Mouse (Mus musculus) kidney, embryonic 15.5 days (tissue): Measurements from ENCODE around the gene Arhgef39. TPM values are rescaled to one million over a fixed set of nuclear protein-coding genes. Genes with fewer than 3 reads are reported as not detected.
A peak's percentile ranks its signal among the peaks of the same experiment; 100 is the strongest.

ENCODE experiments used
- ATAC-seq: fragments of 200-750 bp; cut with Nextera tagmentation; replicated peaks from 2 replicates; pipeline ENCODE4 v1.8.0; 2017; ENCODE audit warnings: moderate TSS enrichment; ENCODE audit not compliant: low FRiP score
- H3K27ac ChIP-seq: fragments of 300-500 bp; sonication (generic); 2 replicates; pipeline ENCODE4 v1.5.1; 2015; ENCODE audit warnings: mild to moderate bottlenecking, inconsistent platforms
- H3K27me3 ChIP-seq: fragments of 300-500 bp; sonication (generic); 2 replicates; pipeline ENCODE4 v1.6.1; 2015; ENCODE audit warnings: inconsistent platforms
- H3K36me3 ChIP-seq: fragments of 300-500 bp; sonication (generic); 2 replicates; pipeline ENCODE4 v1.6.1; 2015; ENCODE audit warnings: inconsistent platforms
- H3K4me1 ChIP-seq: fragments of 300-500 bp; sonication (generic); 2 replicates; pipeline ENCODE4 v1.6.1; 2015; ENCODE audit warnings: inconsistent platforms
- H3K4me2 ChIP-seq: fragments of 300-500 bp; sonication (generic); 2 replicates; pipeline ENCODE4 v1.6.1; 2015; ENCODE audit warnings: moderate library complexity, mild to moderate bottlenecking, inconsistent platforms
- H3K4me3 ChIP-seq: fragments of 300-500 bp; sonication (generic); replicated peaks from 2 replicates; pipeline ENCODE4 v1.5.1; 2015; ENCODE audit warnings: mild to moderate bottlenecking, inconsistent platforms
- H3K9ac ChIP-seq: fragments of 300-500 bp; sonication (generic); 2 replicates; pipeline ENCODE4 v1.6.1; 2015; ENCODE audit warnings: mild to moderate bottlenecking, inconsistent platforms
- H3K9me3 ChIP-seq: fragments of 300-500 bp; sonication (generic); replicated peaks from 2 replicates; pipeline ENCODE4 v1.6.1; 2016; ENCODE audit warnings: inconsistent platforms
- WGBS: fragments of 180-500 bp; shearing (Covaris S2); methylation state at CpG from one replicate; pipeline ENCODE4 v1.1.7; 2015; ENCODE audit warnings: mixed read lengths; 5-methylcytosine and 5-hydroxymethylcytosine counted together
- polyA plus RNA-seq: library from polyadenylated mRNA; unstranded; fragments of >200 nt; fragmentation: Nextera tagmentation; extraction: Ambion mirVana; gene quantifications from 2 replicates; pipeline ENCODE4 v1.2.1, GENCODE M21; 2015

The Arhgef39 gene
- polyA plus RNA-seq, 1 experiment from 2014 or later, result 45.3 TPM

- 76% methylated on average over 1 of the region's 1 CpGs for WGBS
- H3K4me2 ChIP-seq, result no peak overlapping the region
- ATAC-seq, result no peak
These were observed 25.9 kb downstream of the Arhgef39 start for GRCm38 (mm10) chr4:43473636-43474035.

GRCm38 (mm10) chr4:43470301-43470700, 29.2 kb downstream of the Arhgef39 start:
- Histone ChIP-seq H3K4me3 (no peak overlapping the region), H3K9me3 (no peaks in the 10 kb centered on the region), H3K27me3 (no peaks in the 10 kb centered on the region), H3K36me3 (no peaks in the 10 kb centered on the region), H3K27ac (no peak overlapping the region), H3K4me1 (no peaks in the 10 kb centered on the region), H3K4me2 (no peak overlapping the region), H3K9ac (no peak overlapping the region)
- ATAC-seq, result no peak
- 89% methylated on average over 10 of the region's 10 CpGs for WGBS

More at GRCm38 (mm10) chr4:43473636-43474035, 25.9 kb downstream of the Arhgef39 start:
- no peak overlapping the region for H3K9ac ChIP-seq
- no peaks in the 10 kb centered on the region for H3K9me3 ChIP-seq
- H3K4me1 ChIP-seq, result peaks cover 8% of the 10 kb centered on the region
- no peaks in the 10 kb centered on the region for H3K27me3 ChIP-seq
- no peak overlapping the region for H3K27ac ChIP-seq
- no peaks in the 10 kb centered on the region for H3K36me3 ChIP-seq
- H3K4me3 ChIP-seq, result no peak overlapping the region

- Histone ChIP-seq H3K27ac (no peak overlapping the region), H3K36me3 (no peaks in the 10 kb centered on the region), H3K9ac (no peak overlapping the region), H3K27me3 (no peaks in the 10 kb centered on the region), H3K4me3 (no peak overlapping the region), H3K4me1 (no peaks in the 10 kb centered on the region), H3K9me3 (no peaks in the 10 kb centered on the region), H3K4me2 (no peak overlapping the region)
- ATAC-seq, result no peak
- WGBS, result 92% methylated on average over 7 of the region's 7 CpGs
These were observed 32.6 kb downstream of the Arhgef39 start for GRCm38 (mm10) chr4:43466872-43467271.

GRCm38 (mm10) chr4:43465935-43466334, 33.6 kb downstream of the Arhgef39 start:
- no peaks in the 10 kb centered on the region for H3K9me3 ChIP-seq
- no peak overlapping the region for H3K4me2 ChIP-seq
- no peaks in the 10 kb centered on the region for H3K36me3 ChIP-seq
- no peak overlapping the region for H3K4me3 ChIP-seq
- no peaks in the 10 kb centered on the region for H3K27me3 ChIP-seq
- no peaks in the 10 kb centered on the region for H3K4me1 ChIP-seq
- 86% methylated on average over 6 of the region's 6 CpGs for WGBS
- ATAC-seq, result no peak
- no peak overlapping the region for H3K27ac ChIP-seq
- H3K9ac ChIP-seq, result no peak overlapping the region

GRCm38 (mm10) chr4:43463102-43463501, 36.4 kb downstream of the Arhgef39 start:
- no peak overlapping the region for H3K4me3 ChIP-seq
- H3K36me3 ChIP-seq, result no peaks in the 10 kb centered on the region
- H3K9ac ChIP-seq, result no peak overlapping the region
- no peak overlapping the region for H3K27ac ChIP-seq
- no peak for ATAC-seq
- H3K9me3 ChIP-seq, result no peaks in the 10 kb centered on the region
- H3K4me1 ChIP-seq, result no peaks in the 10 kb centered on the region
- no peak overlapping the region for H3K4me2 ChIP-seq
- WGBS, result 89% methylated on average over 5 of the region's 5 CpGs
- H3K27me3 ChIP-seq, result no peaks in the 10 kb centered on the region

- no peak overlapping the region for H3K4me3 ChIP-seq
- H3K27me3 ChIP-seq, result peaks cover 33% of the 10 kb centered on the region
- H3K27ac ChIP-seq, result no peak overlapping the region
- WGBS, result 20% methylated on average over 8 of the region's 8 CpGs
- no peaks in the 10 kb centered on the region for H3K9me3 ChIP-seq
- H3K4me2 ChIP-seq, result no peak overlapping the region
- peaks cover 35% of the 10 kb centered on the region for H3K4me1 ChIP-seq
- no peaks in the 10 kb centered on the region for H3K36me3 ChIP-seq
- 0 out of 2 replicates have a peak, but pooled peaks have one; percentile 30 for ATAC-seq
- H3K9ac ChIP-seq, result no peak overlapping the region
These were observed 42.4 kb downstream of the Arhgef39 start for GRCm38 (mm10) chr4:43457124-43457523.

GRCm38 (mm10) chr4:43456470-43456869, 43.0 kb downstream of the Arhgef39 start:
- Histone ChIP-seq H3K4me3 (no peak overlapping the region), H3K4me1 (peaks cover 36% of the 10 kb centered on the region), H3K36me3 (no peaks in the 10 kb centered on the region), H3K9me3 (no peaks in the 10 kb centered on the region), H3K9ac (no peak overlapping the region), H3K4me2 (no peak overlapping the region), H3K27me3 (peaks cover 37% of the 10 kb centered on the region), H3K27ac (no peak overlapping the region)
- ATAC-seq, result no peak
- WGBS, result 30% methylated on average over 4 of the region's 4 CpGs

- peak within 1 kb of the TSS; percentile 28 for H3K4me3 ChIP-seq
- H3K9me3 ChIP-seq, result no peaks in the 10 kb centered on the region
- peaks cover 37% of the 10 kb centered on the region for H3K27me3 ChIP-seq
- H3K4me1 ChIP-seq, result peaks cover 36% of the 10 kb centered on the region
- no peaks in the 10 kb centered on the region for H3K36me3 ChIP-seq
- H3K9ac ChIP-seq, result 0 out of 2 replicates have a peak within 1 kb of the TSS, but pooled peaks have one; percentile 14
- no peak; the same call in 1 of the 2 replicates for ATAC-seq
- WGBS, result 26% methylated on average over 20 of the region's 20 CpGs
- H3K4me2 ChIP-seq, result peak within 1 kb of the TSS; percentile 64
- H3K27ac ChIP-seq, result no peak within 1 kb of the TSS
These were observed 45.3 kb downstream of the Arhgef39 start, which contains the start of gene Cd72 for GRCm38 (mm10) chr4:43454041-43454836. Gene Cd72, minus strand, starts transcription at chr4:43454628.

GRCm38 (mm10) chr4:43453413-43453812, 46.1 kb downstream of the Arhgef39 start:
- Histone ChIP-seq H3K9ac (0 out of 2 replicates have a peak overlapping the region, but pooled peaks have one; percentile 14), H3K4me1 (peaks cover 36% of the 10 kb centered on the region), H3K9me3 (no peaks in the 10 kb centered on the region), H3K27me3 (peaks cover 37% of the 10 kb centered on the region), H3K36me3 (peaks cover 3% of the 10 kb centered on the region), H3K27ac (no peak overlapping the region), H3K4me3 (peak overlapping the region; percentile 28), H3K4me2 (peak overlapping the region; percentile 64)
- 2% methylated on average over 17 of the region's 18 CpGs for WGBS
- ATAC-seq, result peak; percentile 14; the same call in 1 of the 2 replicates

GRCm38 (mm10) chr4:43452315-43452714, 47.2 kb downstream of the Arhgef39 start:
- ATAC-seq, result no peak
- peaks cover 36% of the 10 kb centered on the region for H3K4me1 ChIP-seq

GRCm38 (mm10) chr4:43448554-43448953, 50.9 kb downstream of the Arhgef39 start:
- 88% methylated on average over 3 of the region's 3 CpGs for WGBS
- Histone ChIP-seq H3K9ac (no peak overlapping the region), H3K4me2 (no peak overlapping the region), H3K4me1 (peaks cover 29% of the 10 kb centered on the region), H3K4me3 (no peak overlapping the region), H3K36me3 (peaks cover 40% of the 10 kb centered on the region), H3K9me3 (no peaks in the 10 kb centered on the region), H3K27me3 (peaks cover 18% of the 10 kb centered on the region), H3K27ac (no peak overlapping the region)
- ATAC-seq, result no peak

More at GRCm38 (mm10) chr4:43452315-43452714, 47.2 kb downstream of the Arhgef39 start:
- Histone ChIP-seq H3K36me3 (peaks cover 14% of the 10 kb centered on the region), H3K9me3 (no peaks in the 10 kb centered on the region), H3K27ac (no peak overlapping the region), H3K4me3 (no peak overlapping the region), H3K4me2 (no peak overlapping the region), H3K9ac (no peak overlapping the region), H3K27me3 (peaks cover 37% of the 10 kb centered on the region)
- 55% methylated on average over 11 of the region's 11 CpGs for WGBS

- Histone ChIP-seq H3K36me3 (peaks cover 40% of the 10 kb centered on the region), H3K4me1 (peaks cover 18% of the 10 kb centered on the region), H3K9ac (no peak overlapping the region), H3K9me3 (no peaks in the 10 kb centered on the region), H3K27ac (no peak overlapping the region), H3K4me2 (no peak overlapping the region), H3K27me3 (peaks cover 5% of the 10 kb centered on the region), H3K4me3 (no peak overlapping the region)
- ATAC-seq, result no peak
- 89% methylated on average over 13 of the region's 13 CpGs for WGBS
These were observed 52.2 kb downstream of the Arhgef39 start for GRCm38 (mm10) chr4:43447251-43447650.
